Mouse (Mus musculus): ENCODE data around the gene Cd52.

Gene Cd52

GRCm38 (mm10) chr4:134119644-134120043 is 24.8 kb upstream of the Cd52 start:
- peak in 1 of 2 experiments; percentile 46 for DNase-seq (ENCODE audit: low read depth in 2 of 2, low spot score in 2 of 2)

- DNase-seq (ENCODE audit: low read depth in 2 of 2, low spot score in 2 of 2): no peak
Measured at GRCm38 (mm10) chr4:134119042-134119441, 24.2 kb upstream of the Cd52 start.

- peak in 1 of 2 experiments; percentile 55 for DNase-seq (ENCODE audit: low read depth in 2 of 2, low spot score in 2 of 2)
Measured at GRCm38 (mm10) chr4:134118126-134118800, 23.4 kb upstream of the Cd52 start.

GRCm38 (mm10) chr4:134117012-134117411 is 22.1 kb upstream of the Cd52 start:
- peak; percentile 65 to 78 for DNase-seq (ENCODE audit: low read depth in 2 of 2, low spot score in 2 of 2)

GRCm38 (mm10) chr4:134116501-134116900 is 21.6 kb upstream of the Cd52 start:
- DNase-seq (ENCODE audit: low read depth in 2 of 2, low spot score in 2 of 2): no peak

GRCm38 (mm10) chr4:134115215-134116144 is 20.6 kb upstream of the Cd52 start:
- DNase-seq (ENCODE audit: low read depth in 2 of 2, low spot score in 2 of 2): no peak

- DNase-seq (ENCODE audit: low read depth in 2 of 2, low spot score in 2 of 2): no peak
Measured at GRCm38 (mm10) chr4:134114038-134114437, 19.2 kb upstream of the Cd52 start.

GRCm38 (mm10) chr4:134113356-134113994 is 18.6 kb upstream of the Cd52 start:
- DNase-seq (ENCODE audit: low read depth in 2 of 2, low spot score in 2 of 2): no peak

- no peak for DNase-seq (ENCODE audit: low read depth in 2 of 2, low spot score in 2 of 2)
Measured at GRCm38 (mm10) chr4:134112403-134112802, 17.5 kb upstream of the Cd52 start.

- no peak for DNase-seq (ENCODE audit: low read depth in 2 of 2, low spot score in 2 of 2)
Measured at GRCm38 (mm10) chr4:134110653-134111052, 15.8 kb upstream of the Cd52 start.

GRCm38 (mm10) chr4:134108196-134108595 is 13.3 kb upstream of the Cd52 start:
- DNase-seq (ENCODE audit: low read depth in 2 of 2, low spot score in 2 of 2): no peak

GRCm38 (mm10) chr4:134107730-134108129 is 12.8 kb upstream of the Cd52 start:
- DNase-seq (ENCODE audit: low read depth in 2 of 2, low spot score in 2 of 2): no peak

GRCm38 (mm10) chr4:134106105-134106504 is 11.2 kb upstream of the Cd52 start:
- DNase-seq (ENCODE audit: low read depth in 2 of 2, low spot score in 2 of 2): no peak

- no peak for DNase-seq (ENCODE audit: low read depth in 2 of 2, low spot score in 2 of 2)
Measured at GRCm38 (mm10) chr4:134102742-134103119, 7.8 kb upstream of the Cd52 start.

- DNase-seq (ENCODE audit: low read depth in 2 of 2, low spot score in 2 of 2): peak; percentile 68 to 73
Measured at GRCm38 (mm10) chr4:134101979-134102741, 7.3 kb upstream of the Cd52 start, which contains the start of gene Ubxn11. Gene Ubxn11, plus strand, starts transcription at chr4:134102570.

GRCm38 (mm10) chr4:134100245-134100644 is 5.4 kb upstream of the Cd52 start:
- DNase-seq (ENCODE audit: low read depth in 2 of 2, low spot score in 2 of 2): no peak

GRCm38 (mm10) chr4:134098628-134099027 is 3.7 kb upstream of the Cd52 start:
- peak; percentile 63 to 76 for DNase-seq (ENCODE audit: low read depth in 2 of 2, low spot score in 2 of 2)

GRCm38 (mm10) chr4:134097015-134097608 is 2.2 kb upstream of the Cd52 start:
- DNase-seq (ENCODE audit: low read depth in 2 of 2, low spot score in 2 of 2): no peak

GRCm38 (mm10) chr4:134096120-134096519 is 1.2 kb upstream of the Cd52 start:
- DNase-seq (ENCODE audit: low read depth in 2 of 2, low spot score in 2 of 2): no peak

GRCm38 (mm10) chr4:134094004-134094564 is 798 bp downstream of the Cd52 start:
- DNase-seq (ENCODE audit: low read depth in 2 of 2, low spot score in 2 of 2): no peak

Data from CD8-positive naive resting alpha-beta T cell, adult 2 months (primary cell).